Mouse (Mus musculus) spleen, adult 12 weeks (tissue): ENCODE data around the gene Icam5.

ENCODE experiments used
- DNase-seq: peaks from one replicate; pipeline ENCODE4 v3.0.0; 2022; ENCODE audit warnings: low spot score

The Icam5 gene

GRCm38 (mm10) chr9:21014691-21015570 lies 16.9 kb upstream of the Icam5 start:
- DNase-seq: peak; percentile 64

- peak; percentile 51 for DNase-seq
Measured at GRCm38 (mm10) chr9:21015571-21016130, 16.2 kb upstream of the Icam5 start, which contains the start of gene Icam1. Icam1 (plus strand) TSS chr9:21015985.

GRCm38 (mm10) chr9:21016331-21017176 lies 15.3 kb upstream of the Icam5 start:
- no peak for DNase-seq

GRCm38 (mm10) chr9:21017177-21017575 lies 14.7 kb upstream of the Icam5 start:
- no peak for DNase-seq

GRCm38 (mm10) chr9:21018600-21018999 lies 13.3 kb upstream of the Icam5 start:
- DNase-seq: no peak

GRCm38 (mm10) chr9:21021363-21021762 lies 10.5 kb upstream of the Icam5 start:
- no peak for DNase-seq

- DNase-seq: no peak
Measured at GRCm38 (mm10) chr9:21022288-21022687, 9.6 kb upstream of the Icam5 start.

GRCm38 (mm10) chr9:21022726-21023125 lies 9.1 kb upstream of the Icam5 start:
- no peak for DNase-seq

GRCm38 (mm10) chr9:21025258-21025810 lies 6.5 kb upstream of the Icam5 start:
- DNase-seq: no peak

- no peak for DNase-seq
Measured at GRCm38 (mm10) chr9:21026849-21027248, 5.0 kb upstream of the Icam5 start.

- no peak for DNase-seq
Measured at GRCm38 (mm10) chr9:21027774-21028290, 4.0 kb upstream of the Icam5 start.

GRCm38 (mm10) chr9:21028560-21029110 lies 3.2 kb upstream of the Icam5 start:
- no peak for DNase-seq

- peak; percentile 85 for DNase-seq
Measured at GRCm38 (mm10) chr9:21029291-21030054, 2.4 kb upstream of the Icam5 start, which contains the start of gene Icam4. Icam4 (plus strand) TSS chr9:21029373.

GRCm38 (mm10) chr9:21030055-21030600 lies 1.7 kb upstream of the Icam5 start:
- DNase-seq: no peak

GRCm38 (mm10) chr9:21030781-21031250 lies 1.1 kb upstream of the Icam5 start:
- peak; percentile 79 for DNase-seq

- DNase-seq: peak; percentile 59
Measured at GRCm38 (mm10) chr9:21031251-21031895, 500 bp upstream of the Icam5 start.

GRCm38 (mm10) chr9:21032491-21032890 lies 618 bp downstream of the Icam5 start:
- no peak for DNase-seq

GRCm38 (mm10) chr9:21033136-21033535 lies 1.3 kb downstream of the Icam5 start:
- peak; percentile 88 for DNase-seq

GRCm38 (mm10) chr9:21034481-21035085 lies 2.7 kb downstream of the Icam5 start:
- no peak for DNase-seq
